Mouse (Mus musculus) hindbrain, postnatal 0 days (tissue): ENCODE results near the gene Lrrc49. TPM values are rescaled to one million over a fixed set of nuclear protein-coding genes. Genes with fewer than 3 reads are reported as not detected.
A peak's percentile ranks its signal among the peaks of the same experiment; 100 is the strongest.

Experiments used
- ATAC-seq: fragments of 200-750 bp; cut with Nextera tagmentation; 2 replicates; pipeline ENCODE4 v1.8.0; 2017; ENCODE audit warnings: mild to moderate bottlenecking, moderate TSS enrichment, moderate library complexity
- DNase-seq: peaks from one replicate; pipeline ENCODE4 v3.0.0-alpha.2; 2015; ENCODE audit warnings: low spot score
- H3K27ac ChIP-seq: fragments of 300-500 bp; sonication (generic); 2 replicates; pipeline ENCODE4 v1.5.1; 2014; ENCODE audit warnings: mild to moderate bottlenecking
- H3K27me3 ChIP-seq: fragments of 300-500 bp; sonication (generic); 2 replicates; pipeline ENCODE4 v1.6.1; 2014; ENCODE audit warnings: low read length, mixed read lengths; ENCODE audit not compliant: insufficient read depth
- H3K36me3 ChIP-seq: fragments of 300-500 bp; sonication (generic); 2 replicates; pipeline ENCODE4 v1.6.1; 2014; ENCODE audit warnings: low read length, mixed read lengths; ENCODE audit not compliant: insufficient read depth
- H3K4me1 ChIP-seq: fragments of 300-500 bp; sonication (generic); 2 replicates; pipeline ENCODE4 v1.6.1; 2014; ENCODE audit warnings: antibody characterized with exemption, low read length, mixed read lengths; ENCODE audit not compliant: insufficient read depth
- H3K4me2 ChIP-seq: fragments of 300-500 bp; sonication (generic); 2 replicates; pipeline ENCODE4 v1.6.1; 2014; ENCODE audit warnings: low read depth, mild to moderate bottlenecking, low read length, moderate library complexity, mixed read lengths
- H3K4me3 ChIP-seq: fragments of 300-500 bp; sonication (generic); 2 replicates; pipeline ENCODE4 v1.5.1; 2014; ENCODE audit warnings: low read length
- H3K9ac ChIP-seq: fragments of 300-500 bp; sonication (generic); replicated peaks from 2 replicates; pipeline ENCODE4 v1.6.1; 2014; ENCODE audit warnings: mild to moderate bottlenecking, low read length, moderate library complexity, mixed read lengths
- H3K9me3 ChIP-seq: fragments of 300-500 bp; sonication (generic); 2 replicates; pipeline ENCODE4 v1.6.1; 2016; ENCODE audit warnings: low read length, mixed read lengths
- CTCF ChIP-seq: IDR thresholded peaks from 2 replicates; pipeline ENCODE4 v1.5.1; 2016; ENCODE audit warnings: antibody characterized with exemption, control low read depth, low read depth
- WGBS: fragments of 180-500 bp; shearing (Covaris S2); extraction: QIAGEN DNeasy Blood & Tissue Kit; methylation state at CpG from one replicate; pipeline ENCODE4 v1.1.7; 2014; 5-methylcytosine and 5-hydroxymethylcytosine counted together
- polyA plus RNA-seq: library from polyadenylated mRNA; unstranded; fragments of >200 nt; fragmentation: Nextera tagmentation; extraction: Ambion mirVana; gene quantifications from 2 replicates; pipeline ENCODE4 v1.2.1, GENCODE M21; 2015
- total RNA-seq: library from RNA; depleted of rRNA; stranded (reverse); fragments of >200 nt; gene quantifications from 2 replicates; pipeline ENCODE4 v1.2.3, GENCODE M21; 2014

Gene Lrrc49
- total and polyA plus RNA-seq, 2 experiments from 2014 or later = 48.6 to 71.1 TPM

- DNase-seq (no peak), ATAC-seq (no peak)
- Histone ChIP-seq H3K27me3 (no peaks in the 10 kb centered on the region), H3K36me3 (peaks cover 29% of the 10 kb centered on the region; the same call in 1 of the 2 replicates), H3K4me1 (no peaks in the 10 kb centered on the region), H3K4me3 (no peak overlapping the region), H3K4me2 (no peak overlapping the region), H3K9ac (no peak overlapping the region), H3K27ac (no peak overlapping the region), H3K9me3 (no peaks in the 10 kb centered on the region)
- no peak for TF ChIP-seq CTCF
- 89% methylated on average over 12 of the region's 12 CpGs for WGBS
Observed at GRCm38 (mm10) chr9:60664385-60664784, 23.6 kb downstream of the Lrrc49 start.

GRCm38 (mm10) chr9:60662936-60663335 is 25.0 kb downstream of the Lrrc49 start:
- Histone ChIP-seq H3K27ac (no peak overlapping the region), H3K4me1 (no peaks in the 10 kb centered on the region), H3K4me3 (no peak overlapping the region), H3K4me2 (no peak overlapping the region), H3K27me3 (no peaks in the 10 kb centered on the region), H3K9me3 (no peaks in the 10 kb centered on the region), H3K9ac (no peak overlapping the region), H3K36me3 (peaks cover 18% of the 10 kb centered on the region; the same call in 1 of the 2 replicates)
- DNase-seq (peak; percentile 14), ATAC-seq (no peak)
- TF ChIP-seq CTCF = no peak
- WGBS = 39% methylated on average over 2 of the region's 2 CpGs

GRCm38 (mm10) chr9:60653582-60653981 is 34.4 kb downstream of the Lrrc49 start:
- peaks cover 15% of the 10 kb centered on the region; the same call in 1 of the 2 replicates for H3K4me1 ChIP-seq
- no peak overlapping the region for H3K27ac ChIP-seq
- no peak overlapping the region for H3K4me2 ChIP-seq
- no peak overlapping the region for H3K9ac ChIP-seq
- no peak for ATAC-seq
- DNase-seq = no peak
- H3K4me3 ChIP-seq = no peak overlapping the region
- no peak for TF ChIP-seq CTCF
- no peaks in the 10 kb centered on the region for H3K36me3 ChIP-seq
- no peaks in the 10 kb centered on the region for H3K27me3 ChIP-seq
- no peaks in the 10 kb centered on the region for H3K9me3 ChIP-seq

DNA sequence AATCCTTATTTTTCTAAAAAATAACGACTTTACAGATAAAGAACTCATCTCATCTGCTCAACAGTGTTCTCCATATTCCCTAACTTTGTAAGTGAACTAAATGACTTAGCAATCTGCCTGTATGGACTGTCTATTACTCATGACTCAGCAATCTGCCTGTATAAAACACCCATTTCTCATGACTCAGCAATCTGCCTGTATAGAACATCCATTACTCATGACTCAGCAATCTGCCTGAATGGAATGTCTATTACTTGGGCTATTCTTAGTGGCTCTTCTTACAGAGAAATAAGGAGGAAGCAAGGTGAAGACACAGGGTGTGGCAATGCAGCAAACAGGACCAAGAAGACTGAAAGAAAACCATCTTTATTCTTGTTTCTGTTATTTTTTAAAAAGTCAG is 34.8 kb downstream of the Lrrc49 start:
- Histone ChIP-seq H3K27ac (no peak overlapping the region), H3K9ac (no peak overlapping the region), H3K9me3 (no peaks in the 10 kb centered on the region), H3K36me3 (no peaks in the 10 kb centered on the region), H3K4me1 (peaks cover 15% of the 10 kb centered on the region; the same call in 1 of the 2 replicates), H3K4me2 (no peak overlapping the region), H3K4me3 (no peak overlapping the region), H3K27me3 (no peaks in the 10 kb centered on the region)
- ATAC-seq = no peak
- DNase-seq = no peak
- WGBS = 94% methylated on average over 1 of the region's 1 CpGs
- no peak for TF ChIP-seq CTCF

DNA sequence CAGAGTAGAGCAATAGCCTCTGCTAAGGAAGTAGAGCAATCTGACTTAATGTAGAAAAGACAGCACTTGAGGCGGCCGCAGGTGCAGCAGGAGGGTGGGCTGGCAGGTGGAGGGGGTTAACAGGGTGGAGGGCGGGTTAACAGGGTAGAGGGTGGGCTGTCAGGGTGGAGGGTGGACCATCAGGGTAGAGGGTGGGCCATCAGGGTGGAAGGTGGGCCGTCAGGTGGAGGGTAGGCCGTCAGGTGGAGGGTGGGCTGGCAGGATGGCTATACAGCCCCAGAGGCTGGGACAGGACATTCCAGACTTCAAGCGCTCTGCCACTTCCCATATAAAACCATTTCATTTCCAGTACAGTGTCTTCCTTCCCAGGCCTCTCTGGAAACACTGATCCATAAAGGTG is 37.7 kb downstream of the Lrrc49 start:
- H3K27ac ChIP-seq = peak overlapping the region; percentile 54; the same call in 1 of the 2 replicates
- no peak for TF ChIP-seq CTCF
- H3K9me3 ChIP-seq = no peaks in the 10 kb centered on the region
- H3K36me3 ChIP-seq = no peaks in the 10 kb centered on the region
- ATAC-seq (no peak), DNase-seq (no peak)
- no peak overlapping the region for H3K4me3 ChIP-seq
- H3K27me3 ChIP-seq = no peaks in the 10 kb centered on the region
- no peak overlapping the region; the same call in 1 of the 2 replicates for H3K4me2 ChIP-seq
- H3K4me1 ChIP-seq = peaks cover 15% of the 10 kb centered on the region; the same call in 1 of the 2 replicates
- H3K9ac ChIP-seq = no peak overlapping the region
- WGBS = 67% methylated on average over 6 of the region's 6 CpGs

- no peak for TF ChIP-seq CTCF
- Histone ChIP-seq H3K4me2 (peak overlapping the region; percentile 47), H3K27me3 (no peaks in the 10 kb centered on the region), H3K4me3 (peak overlapping the region; percentile 23), H3K4me1 (peaks cover 15% of the 10 kb centered on the region; the same call in 1 of the 2 replicates), H3K27ac (peak overlapping the region; percentile 84), H3K9ac (peak overlapping the region; percentile 51), H3K9me3 (no peaks in the 10 kb centered on the region), H3K36me3 (no peaks in the 10 kb centered on the region)
- 15% methylated on average over 18 of the region's 18 CpGs for WGBS
- peak; percentile 84 for DNase-seq
- peak; percentile 76 for ATAC-seq
Observed at GRCm38 (mm10) chr9:60648981-60649975, 38.7 kb downstream of the Lrrc49 start.
